Mouse (Mus musculus) erythroblast, embryonic 14.5 days (primary cell): ENCODE results near the gene Krtap19-4. TPM values are rescaled to one million over a fixed set of nuclear protein-coding genes. Genes with fewer than 3 reads are reported as not detected.

Experiments
- H3K27me3 ChIP-seq: 2 replicates; pipeline ENCODE4 v1.6.1; 2012; ENCODE audit warnings: inconsistent platforms; ENCODE audit not compliant: control insufficient read depth
- H3K36me3 ChIP-seq: 2 replicates; pipeline ENCODE4 v1.6.1; 2012; ENCODE audit warnings: mild to moderate bottlenecking, inconsistent platforms; ENCODE audit not compliant: control insufficient read depth
- H3K4me1 ChIP-seq: 2 replicates; pipeline ENCODE4 v1.6.1; 2012; ENCODE audit warnings: inconsistent platforms; ENCODE audit not compliant: control insufficient read depth
- H3K4me3 ChIP-seq: replicated peaks from 2 replicates; pipeline ENCODE3; 2012; ENCODE audit warnings: moderate library complexity, mild to moderate bottlenecking, inconsistent platforms
- H3K9me3 ChIP-seq: 2 replicates; pipeline ENCODE4 v1.6.1; 2012; ENCODE audit warnings: low read length, inconsistent platforms, mixed read lengths; ENCODE audit not compliant: control insufficient read depth
- GATA1 ChIP-seq: IDR thresholded peaks from 2 replicates; pipeline ENCODE4 v1.6.1; 2012; ENCODE audit warnings: low read length, inconsistent platforms, mixed read lengths
- TAL1 ChIP-seq: IDR thresholded peaks from 3 replicates; pipeline ENCODE4 v1.6.1; 2012; ENCODE audit warnings: low read length, inconsistent platforms, mixed read lengths
- polyA plus RNA-seq: library from polyadenylated mRNA; stranded (reverse); fragments of >175 nt; gene quantifications from 2 replicates; pipeline ENCODE4 v1.2.3, GENCODE M21; 2012

The Krtap19-4 gene
- polyA plus RNA-seq, result not detected in 2 replicates

- Histone ChIP-seq H3K27me3 (no peaks in the 10 kb centered on the region), H3K36me3 (no peaks in the 10 kb centered on the region), H3K4me1 (no peaks in the 10 kb centered on the region), H3K4me3 (no peak within 1 kb of the TSS), H3K9me3 (peaks cover 5% of the 10 kb centered on the region)
- TF ChIP-seq TAL1, result no peak
- no peak for TF ChIP-seq GATA1
These were observed at the start of gene Krtap19-4 for GRCm38 (mm10) chr16:88884989-88885388. Gene Krtap19-4 (minus strand): TSS chr16:88885089.

GRCm38 (mm10) chr16:88932165-88932564, 47.3 kb upstream of the Krtap19-4 start, which contains the start of gene Krtap19-9b:
Gene Krtap19-9b (minus strand): TSS chr16:88932265.
- TF ChIP-seq TAL1 (no peak), GATA1 (no peak)
- no peak within 1 kb of the TSS for H3K4me3 ChIP-seq

GRCm38 (mm10) chr16:88896357-88896756, 11.5 kb upstream of the Krtap19-4 start, which contains the start of gene Krtap19-5:
Gene Krtap19-5 (minus strand): TSS chr16:88896457.
- Histone ChIP-seq H3K27me3 (no peaks in the 10 kb centered on the region), H3K4me3 (no peak within 1 kb of the TSS), H3K36me3 (no peaks in the 10 kb centered on the region), H3K4me1 (no peaks in the 10 kb centered on the region), H3K9me3 (peaks cover 16% of the 10 kb centered on the region)
- TF ChIP-seq GATA1, result no peak
- no peak for TF ChIP-seq TAL1

More at GRCm38 (mm10) chr16:88932165-88932564, 47.3 kb upstream of the Krtap19-4 start, which contains the start of gene Krtap19-9b:
- Histone ChIP-seq H3K36me3 (no peaks in the 10 kb centered on the region), H3K4me1 (no peaks in the 10 kb centered on the region), H3K27me3 (no peaks in the 10 kb centered on the region), H3K9me3 (peaks cover 4% of the 10 kb centered on the region)

- Histone ChIP-seq H3K27me3 (no peaks in the 10 kb centered on the region), H3K9me3 (peaks cover 5% of the 10 kb centered on the region), H3K36me3 (no peaks in the 10 kb centered on the region), H3K4me1 (no peaks in the 10 kb centered on the region), H3K4me3 (no peak overlapping the region)
- TF ChIP-seq TAL1, result no peak
- TF ChIP-seq GATA1, result no peak
These were observed 2.0 kb upstream of the Krtap19-4 start for GRCm38 (mm10) chr16:88886870-88887269.

GRCm38 (mm10) chr16:88877938-88878337, 7.0 kb downstream of the Krtap19-4 start, which contains the start of gene Krtap19-3:
Gene Krtap19-3 (minus strand): TSS chr16:88878038.
- no peak for TF ChIP-seq GATA1
- TF ChIP-seq TAL1, result no peak
- H3K4me1 ChIP-seq, result no peaks in the 10 kb centered on the region
- no peaks in the 10 kb centered on the region for H3K27me3 ChIP-seq
- H3K36me3 ChIP-seq, result no peaks in the 10 kb centered on the region
- H3K9me3 ChIP-seq, result no peaks in the 10 kb centered on the region
- H3K4me3 ChIP-seq, result no peak within 1 kb of the TSS

- H3K4me1 ChIP-seq, result no peaks in the 10 kb centered on the region
- TF ChIP-seq TAL1 (no peak), GATA1 (no peak)
- H3K27me3 ChIP-seq, result no peaks in the 10 kb centered on the region
- no peak within 1 kb of the TSS for H3K4me3 ChIP-seq
- H3K36me3 ChIP-seq, result no peaks in the 10 kb centered on the region
- H3K9me3 ChIP-seq, result no peaks in the 10 kb centered on the region
These were observed 10.7 kb downstream of the Krtap19-4 start, which contains the start of gene Krtap19-2 for GRCm38 (mm10) chr16:88874169-88874568. Gene Krtap19-2 (minus strand): TSS chr16:88874269.

GRCm38 (mm10) chr16:88869311-88869710, 15.6 kb downstream of the Krtap19-4 start, which contains the start of gene Krtap19-1:
Gene Krtap19-1 (minus strand): TSS chr16:88869411.
- no peak for TF ChIP-seq TAL1
- no peak for TF ChIP-seq GATA1
- Histone ChIP-seq H3K4me1 (no peaks in the 10 kb centered on the region), H3K27me3 (no peaks in the 10 kb centered on the region), H3K9me3 (no peaks in the 10 kb centered on the region; the same call in 1 of the 2 replicates), H3K4me3 (no peak within 1 kb of the TSS), H3K36me3 (no peaks in the 10 kb centered on the region)

- no peaks in the 10 kb centered on the region for H3K27me3 ChIP-seq
- no peaks in the 10 kb centered on the region for H3K36me3 ChIP-seq
- H3K4me1 ChIP-seq, result no peaks in the 10 kb centered on the region
- peaks cover 3% of the 10 kb centered on the region for H3K9me3 ChIP-seq
- no peak overlapping the region for H3K4me3 ChIP-seq
- no peak for TF ChIP-seq GATA1
- TF ChIP-seq TAL1, result no peak
These were observed 19.9 kb downstream of the Krtap19-4 start for GRCm38 (mm10) chr16:88864887-88865407.

GRCm38 (mm10) chr16:88851450-88851849, 33.4 kb downstream of the Krtap19-4 start:
- Histone ChIP-seq H3K27me3 (no peaks in the 10 kb centered on the region), H3K4me1 (no peaks in the 10 kb centered on the region), H3K36me3 (no peaks in the 10 kb centered on the region), H3K4me3 (no peak overlapping the region), H3K9me3 (peaks cover under 1% of the 10 kb centered on the region; the same call in 1 of the 2 replicates)
- TF ChIP-seq GATA1 (no peak), TAL1 (no peak)

GRCm38 (mm10) chr16:88848558-88848957, 36.3 kb downstream of the Krtap19-4 start:
- H3K4me1 ChIP-seq, result no peaks in the 10 kb centered on the region
- H3K9me3 ChIP-seq, result peaks cover 4% of the 10 kb centered on the region; the same call in 1 of the 2 replicates
- H3K27me3 ChIP-seq, result no peaks in the 10 kb centered on the region
- H3K36me3 ChIP-seq, result no peaks in the 10 kb centered on the region
- no peak overlapping the region for H3K4me3 ChIP-seq
- no peak for TF ChIP-seq GATA1
- TF ChIP-seq TAL1, result no peak
